Mouse (Mus musculus): ENCODE data around the gene Cbx5.

- TF ChIP-seq CTCF (IDR thresholded peaks at IDR 0.05; ENCODE audit: insufficient read depth, low read depth, low read length) (no peak), POLR2A (IDR thresholded peaks at IDR 0.05; ENCODE audit: insufficient read depth, low read depth, low read length) (no peak)
Observed at GRCm38 (mm10) chr15:103277949-103278348, 38.3 kb upstream of the Cbx5 start.

Data from olfactory bulb, adult 2 months (tissue).